Mouse (Mus musculus): ENCODE results near the gene Phldb2. TPM values are rescaled to one million over a fixed set of nuclear protein-coding genes. Genes with fewer than 3 reads are reported as not detected.

Phldb2 gene
- polyA plus RNA-seq, 1 experiment, result 10.6 TPM

GRCm38 (mm10) chr16:45810829-45811326, 142.5 kb downstream of the Phldb2 start:
- no peak for DNase-seq (ENCODE audit: low read depth)
- TF ChIP-seq POLR2A (IDR thresholded peaks at IDR 0.05; ENCODE audit: borderline replicate concordance, extremely low read depth, insufficient read depth, insufficient read length, poor library complexity, severe bottlenecking) (no peak), CTCF (IDR thresholded peaks at IDR 0.05; ENCODE audit: borderline replicate concordance, extremely low read depth, insufficient read depth, insufficient read length) (no peak)

- TF ChIP-seq POLR2A (IDR thresholded peaks at IDR 0.05; ENCODE audit: borderline replicate concordance, extremely low read depth, insufficient read depth, insufficient read length, poor library complexity, severe bottlenecking), result no peak
- TF ChIP-seq CTCF (IDR thresholded peaks at IDR 0.05; ENCODE audit: borderline replicate concordance, extremely low read depth, insufficient read depth, insufficient read length), result no peak
- no peak for DNase-seq (ENCODE audit: low read depth)
Measured at GRCm38 (mm10) chr16:45810155-45810554, 143.2 kb downstream of the Phldb2 start.

GRCm38 (mm10) chr16:45804708-45805107, 148.7 kb downstream of the Phldb2 start:
- no peak for TF ChIP-seq CTCF (IDR thresholded peaks at IDR 0.05; ENCODE audit: borderline replicate concordance, extremely low read depth, insufficient read depth, insufficient read length)
- TF ChIP-seq POLR2A (IDR thresholded peaks at IDR 0.05; ENCODE audit: borderline replicate concordance, extremely low read depth, insufficient read depth, insufficient read length, poor library complexity, severe bottlenecking), result no peak
- no peak for DNase-seq (ENCODE audit: low read depth)

GRCm38 (mm10) chr16:45800406-45800805, 153.0 kb downstream of the Phldb2 start:
- DNase-seq (ENCODE audit: low read depth), result no peak
- TF ChIP-seq POLR2A (IDR thresholded peaks at IDR 0.05; ENCODE audit: borderline replicate concordance, extremely low read depth, insufficient read depth, insufficient read length, poor library complexity, severe bottlenecking) (no peak), CTCF (IDR thresholded peaks at IDR 0.05; ENCODE audit: borderline replicate concordance, extremely low read depth, insufficient read depth, insufficient read length) (no peak)

GRCm38 (mm10) chr16:45799150-45799549, 154.2 kb downstream of the Phldb2 start:
- peak; percentile 71 for DNase-seq (ENCODE audit: low read depth)
- TF ChIP-seq CTCF (IDR thresholded peaks at IDR 0.05; ENCODE audit: borderline replicate concordance, extremely low read depth, insufficient read depth, insufficient read length), result no peak
- TF ChIP-seq POLR2A (IDR thresholded peaks at IDR 0.05; ENCODE audit: borderline replicate concordance, extremely low read depth, insufficient read depth, insufficient read length, poor library complexity, severe bottlenecking), result no peak

GRCm38 (mm10) chr16:45798591-45798990, 154.8 kb downstream of the Phldb2 start:
- no peak for TF ChIP-seq POLR2A (IDR thresholded peaks at IDR 0.05; ENCODE audit: borderline replicate concordance, extremely low read depth, insufficient read depth, insufficient read length, poor library complexity, severe bottlenecking)
- no peak for TF ChIP-seq CTCF (IDR thresholded peaks at IDR 0.05; ENCODE audit: borderline replicate concordance, extremely low read depth, insufficient read depth, insufficient read length)
- no peak for DNase-seq (ENCODE audit: low read depth)

GRCm38 (mm10) chr16:45796815-45797214, 156.6 kb downstream of the Phldb2 start:
- DNase-seq (ENCODE audit: low read depth), result peak; percentile 43
- no peak for TF ChIP-seq CTCF (IDR thresholded peaks at IDR 0.05; ENCODE audit: borderline replicate concordance, extremely low read depth, insufficient read depth, insufficient read length)
- no peak for TF ChIP-seq POLR2A (IDR thresholded peaks at IDR 0.05; ENCODE audit: borderline replicate concordance, extremely low read depth, insufficient read depth, insufficient read length, poor library complexity, severe bottlenecking)

- TF ChIP-seq POLR2A (IDR thresholded peaks at IDR 0.05; ENCODE audit: borderline replicate concordance, extremely low read depth, insufficient read depth, insufficient read length, poor library complexity, severe bottlenecking) (no peak), CTCF (IDR thresholded peaks at IDR 0.05; ENCODE audit: borderline replicate concordance, extremely low read depth, insufficient read depth, insufficient read length) (no peak)
- DNase-seq (ENCODE audit: low read depth), result no peak
Measured at GRCm38 (mm10) chr16:45795188-45795693, 158.2 kb downstream of the Phldb2 start.

GRCm38 (mm10) chr16:45792781-45793180, 160.6 kb downstream of the Phldb2 start:
- TF ChIP-seq CTCF (IDR thresholded peaks at IDR 0.05; ENCODE audit: borderline replicate concordance, extremely low read depth, insufficient read depth, insufficient read length), result no peak
- TF ChIP-seq POLR2A (IDR thresholded peaks at IDR 0.05; ENCODE audit: borderline replicate concordance, extremely low read depth, insufficient read depth, insufficient read length, poor library complexity, severe bottlenecking), result no peak
- DNase-seq (ENCODE audit: low read depth), result no peak

GRCm38 (mm10) chr16:45791286-45791685, 162.1 kb downstream of the Phldb2 start:
- no peak for DNase-seq (ENCODE audit: low read depth)
- TF ChIP-seq CTCF (IDR thresholded peaks at IDR 0.05; ENCODE audit: borderline replicate concordance, extremely low read depth, insufficient read depth, insufficient read length) (no peak), POLR2A (IDR thresholded peaks at IDR 0.05; ENCODE audit: borderline replicate concordance, extremely low read depth, insufficient read depth, insufficient read length, poor library complexity, severe bottlenecking) (no peak)

- DNase-seq (ENCODE audit: low read depth), result no peak
- TF ChIP-seq CTCF (IDR thresholded peaks at IDR 0.05; ENCODE audit: borderline replicate concordance, extremely low read depth, insufficient read depth, insufficient read length) (no peak), POLR2A (IDR thresholded peaks at IDR 0.05; ENCODE audit: borderline replicate concordance, extremely low read depth, insufficient read depth, insufficient read length, poor library complexity, severe bottlenecking) (no peak)
Measured at GRCm38 (mm10) chr16:45789311-45789710, 164.1 kb downstream of the Phldb2 start.

GRCm38 (mm10) chr16:45787650-45788049, 165.7 kb downstream of the Phldb2 start:
- TF ChIP-seq CTCF (IDR thresholded peaks at IDR 0.05; ENCODE audit: borderline replicate concordance, extremely low read depth, insufficient read depth, insufficient read length), result no peak
- no peak for TF ChIP-seq POLR2A (IDR thresholded peaks at IDR 0.05; ENCODE audit: borderline replicate concordance, extremely low read depth, insufficient read depth, insufficient read length, poor library complexity, severe bottlenecking)
- DNase-seq (ENCODE audit: low read depth), result no peak
